Mouse (Mus musculus) urinary bladder, postnatal 25 days (tissue): ENCODE results near the gene Traf1.

Experiments used
- DNase-seq: peaks from one replicate; pipeline ENCODE4 v3.0.0; 2022; ENCODE audit warnings: low spot score

Traf1 gene

DNA sequence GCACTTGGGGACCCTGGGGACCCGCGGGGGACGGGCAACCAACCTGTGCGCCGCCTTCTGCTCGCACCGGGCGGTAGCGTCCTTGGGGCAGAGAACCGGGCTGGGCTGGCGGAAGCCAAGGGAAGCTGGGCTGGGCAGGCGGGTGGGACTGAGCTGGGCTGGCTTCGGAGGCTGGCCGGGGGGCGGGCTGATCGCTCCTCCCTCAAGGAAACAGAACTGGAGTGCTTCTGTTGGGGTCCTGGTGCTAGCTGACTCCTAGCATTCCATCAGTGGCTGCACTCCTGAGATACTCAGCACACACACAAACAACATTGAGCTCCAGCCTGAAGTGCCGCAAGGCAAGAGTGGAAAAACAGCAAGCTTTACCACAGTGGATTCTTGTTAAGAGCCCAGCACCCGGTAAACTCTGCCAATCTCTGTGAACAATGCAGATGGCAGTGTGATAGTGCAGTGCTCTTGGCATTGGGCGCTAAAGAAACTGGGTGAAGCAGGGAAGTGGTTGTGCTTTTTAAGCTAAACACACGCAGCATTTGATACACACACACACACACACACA lies at the start of gene Traf1:
Gene Traf1 (minus strand): TSS at position 292 of the 556 bp plus-strand sequence.
- DNase-seq = peak; percentile 34

DNA sequence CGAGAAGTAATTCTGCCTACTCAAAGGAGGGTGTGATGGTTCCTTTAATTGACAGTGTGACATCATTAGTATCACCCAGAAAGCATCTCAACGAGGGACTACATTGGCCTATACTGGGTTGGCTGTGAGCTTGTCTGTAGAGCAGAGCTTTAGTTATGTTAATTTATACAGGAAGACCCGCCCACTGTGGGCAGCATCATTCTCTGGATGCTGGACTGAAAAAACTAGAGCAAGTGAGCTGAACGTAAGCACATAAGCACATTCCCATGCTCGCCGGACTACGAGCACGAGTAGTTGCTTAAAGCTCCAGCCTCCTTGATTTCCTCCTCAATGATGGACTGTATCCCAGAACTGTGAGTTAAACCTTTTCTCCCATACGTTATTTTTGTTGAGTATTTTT lies 37.4 kb upstream of the Traf1 start:
- no peak for DNase-seq

DNA sequence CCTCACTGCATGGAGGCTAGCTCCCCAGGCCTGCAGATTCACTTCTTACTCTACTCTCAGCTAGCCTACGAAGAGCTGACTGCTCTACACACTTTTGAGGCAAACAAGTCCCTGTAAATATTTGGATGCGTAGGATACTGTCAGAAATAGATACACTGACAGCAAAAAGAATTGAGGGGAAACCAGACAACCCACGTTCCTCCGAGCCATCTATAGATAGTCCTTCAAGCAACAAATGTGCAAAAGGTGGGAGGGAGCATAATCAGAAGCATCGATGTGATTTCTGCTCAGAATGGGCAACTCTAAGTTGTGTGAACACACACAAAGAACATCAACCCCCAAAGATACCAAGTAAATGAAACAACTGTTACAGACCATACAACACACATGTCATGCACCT lies 34.9 kb upstream of the Traf1 start:
- no peak for DNase-seq

DNA sequence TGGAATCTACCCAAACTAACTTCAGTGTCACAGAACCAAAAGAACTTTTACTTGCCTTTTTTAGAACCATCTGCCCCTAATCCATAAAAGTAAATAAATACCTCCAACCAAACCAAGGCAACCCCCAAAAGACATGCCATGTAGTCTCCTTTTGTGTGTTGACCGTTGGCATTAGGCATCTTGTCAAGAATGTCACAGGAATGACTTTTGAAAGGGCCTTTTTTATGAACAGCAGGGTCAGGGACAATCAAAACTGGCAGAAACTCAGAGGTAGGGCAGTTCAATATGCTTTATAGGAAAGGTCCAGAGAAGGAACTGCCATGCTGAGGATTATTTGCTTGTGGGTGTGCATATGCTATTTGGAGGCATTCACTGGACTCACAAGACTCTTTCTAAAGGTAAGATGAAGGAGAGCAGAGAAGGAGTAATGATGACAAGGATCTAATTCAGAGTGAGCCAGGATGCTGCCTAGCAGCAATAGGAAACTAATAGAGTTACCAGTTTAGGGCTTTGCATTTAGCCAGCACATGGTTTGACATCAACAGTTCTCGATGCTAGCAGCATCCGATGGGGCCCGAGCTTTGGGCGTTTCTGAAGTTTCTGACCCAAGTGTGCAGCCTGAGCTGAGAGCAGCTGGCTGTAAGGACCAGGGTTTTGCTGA lies 32.3 kb upstream of the Traf1 start:
- no peak for DNase-seq

DNA sequence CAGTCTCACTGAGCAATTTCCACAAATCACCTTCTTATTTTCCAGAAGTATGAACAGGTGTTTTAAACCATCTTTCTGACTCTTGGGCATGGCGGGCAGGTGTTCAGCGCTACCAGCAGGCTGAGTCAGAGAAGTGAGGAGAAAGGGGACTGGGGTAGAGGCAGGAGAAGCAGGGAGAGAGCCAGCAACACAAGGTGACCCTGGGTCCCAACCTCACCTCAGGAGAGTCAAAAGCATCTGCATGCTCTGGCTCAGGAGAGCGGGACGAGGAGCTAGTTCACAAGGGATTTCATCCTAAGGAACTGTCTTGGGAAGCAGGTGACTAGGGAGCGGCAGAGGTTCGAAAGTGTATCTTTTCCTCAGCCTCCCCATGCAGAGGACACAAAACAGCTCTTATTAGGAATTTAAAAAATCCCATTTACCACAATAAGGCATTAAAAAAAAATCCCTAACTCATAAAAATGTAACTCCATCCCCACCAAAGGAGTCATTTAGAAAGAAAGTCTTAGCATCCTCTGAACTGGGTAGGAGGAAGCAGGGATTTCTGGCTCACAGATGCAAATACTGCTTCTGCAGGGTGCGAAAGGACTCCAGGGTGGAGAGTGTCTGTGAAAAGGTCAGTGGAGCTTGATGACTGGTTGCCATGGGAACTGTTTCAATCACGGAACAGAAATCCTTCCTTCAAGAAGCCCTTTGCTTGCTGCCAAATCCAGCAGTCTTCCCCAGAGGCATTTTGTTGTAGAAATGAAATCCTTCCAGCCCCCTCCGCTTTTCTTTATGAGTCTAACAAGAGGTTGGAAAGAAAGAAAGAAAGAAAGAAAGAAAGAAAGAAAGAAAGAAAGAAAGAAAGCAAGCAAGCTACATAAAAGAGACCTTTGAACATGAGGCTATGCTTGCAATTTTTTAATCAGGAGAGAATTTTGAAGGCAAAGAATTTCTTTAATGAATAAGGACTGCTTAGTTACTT lies 31.4 kb upstream of the Traf1 start:
- no peak for DNase-seq

DNA sequence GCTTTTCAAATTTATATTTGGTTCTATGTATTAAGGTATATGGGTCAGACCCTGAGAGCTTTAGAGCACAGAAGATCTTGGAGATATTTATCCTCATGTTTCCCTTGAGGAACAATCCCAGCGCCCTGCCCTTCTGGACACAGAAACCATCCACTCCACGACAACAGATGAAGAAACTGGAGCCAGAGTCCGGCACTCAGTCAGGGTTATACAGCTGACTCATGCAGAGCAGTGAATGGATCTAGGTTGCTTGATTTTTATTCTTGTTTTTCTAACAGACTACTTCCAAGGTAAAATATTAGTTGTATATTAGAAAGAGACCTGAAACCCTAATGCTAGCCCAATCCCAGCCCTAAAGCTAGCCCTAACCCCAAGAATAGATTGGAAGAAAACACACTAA lies 30.4 kb upstream of the Traf1 start:
- no peak for DNase-seq

DNA sequence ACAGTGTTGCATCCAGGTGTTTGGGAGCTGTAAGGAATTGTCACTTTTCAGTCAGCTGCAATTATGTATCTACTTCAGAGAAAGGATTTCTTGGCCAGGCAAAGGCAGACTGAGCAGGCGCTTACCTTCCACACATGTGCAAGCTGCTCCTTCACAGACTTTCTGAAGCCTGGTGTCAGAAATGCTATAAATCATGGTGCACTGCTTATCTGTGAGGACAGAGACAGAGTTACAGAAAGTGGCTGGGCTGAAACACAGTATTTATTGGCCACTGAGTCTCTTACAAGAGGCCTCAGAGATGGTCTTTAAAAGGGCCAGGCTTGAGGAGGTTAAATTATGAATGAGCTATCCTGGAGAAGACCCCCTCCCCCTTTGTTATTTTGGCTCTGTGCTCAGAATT lies 28.2 kb upstream of the Traf1 start:
- no peak for DNase-seq

DNA sequence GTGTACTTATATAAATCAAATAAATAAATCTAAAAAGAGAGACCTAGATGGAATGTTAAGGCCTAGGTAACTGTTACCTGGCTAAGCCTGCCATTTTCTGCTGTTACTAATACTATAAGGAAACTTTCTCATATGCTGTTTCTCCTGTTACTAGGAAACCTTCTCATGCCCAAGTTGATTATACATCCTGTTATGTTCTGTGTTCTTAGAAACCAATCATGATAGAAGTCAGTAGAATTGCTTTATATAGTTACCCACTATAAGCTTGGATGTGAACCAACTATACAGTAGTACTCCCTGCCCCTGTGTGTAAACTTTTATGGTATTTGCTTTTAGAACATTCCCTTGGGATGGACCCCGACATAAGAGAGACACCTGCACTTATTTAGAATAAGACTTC lies 26.0 kb upstream of the Traf1 start:
- no peak for DNase-seq

DNA sequence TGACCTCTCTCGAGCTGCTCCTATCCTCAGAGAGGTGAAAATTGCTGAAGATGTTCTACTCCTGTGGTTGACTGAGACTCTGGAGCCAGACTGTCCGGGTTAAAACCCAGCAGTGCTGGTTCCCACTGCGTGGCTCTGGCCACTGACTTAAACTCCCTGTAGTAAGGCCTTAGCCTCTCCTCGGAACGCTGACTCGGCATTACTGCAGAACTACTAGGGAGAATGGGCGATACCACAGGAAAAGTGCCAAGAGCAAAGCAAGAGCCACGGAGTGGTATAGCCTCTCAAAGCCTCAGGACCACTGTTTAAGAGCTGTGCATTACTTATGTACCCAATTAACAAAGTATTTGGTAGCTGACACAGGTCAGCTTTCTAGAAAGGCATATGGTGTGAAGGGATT lies 23.3 kb upstream of the Traf1 start:
- no peak for DNase-seq

DNA sequence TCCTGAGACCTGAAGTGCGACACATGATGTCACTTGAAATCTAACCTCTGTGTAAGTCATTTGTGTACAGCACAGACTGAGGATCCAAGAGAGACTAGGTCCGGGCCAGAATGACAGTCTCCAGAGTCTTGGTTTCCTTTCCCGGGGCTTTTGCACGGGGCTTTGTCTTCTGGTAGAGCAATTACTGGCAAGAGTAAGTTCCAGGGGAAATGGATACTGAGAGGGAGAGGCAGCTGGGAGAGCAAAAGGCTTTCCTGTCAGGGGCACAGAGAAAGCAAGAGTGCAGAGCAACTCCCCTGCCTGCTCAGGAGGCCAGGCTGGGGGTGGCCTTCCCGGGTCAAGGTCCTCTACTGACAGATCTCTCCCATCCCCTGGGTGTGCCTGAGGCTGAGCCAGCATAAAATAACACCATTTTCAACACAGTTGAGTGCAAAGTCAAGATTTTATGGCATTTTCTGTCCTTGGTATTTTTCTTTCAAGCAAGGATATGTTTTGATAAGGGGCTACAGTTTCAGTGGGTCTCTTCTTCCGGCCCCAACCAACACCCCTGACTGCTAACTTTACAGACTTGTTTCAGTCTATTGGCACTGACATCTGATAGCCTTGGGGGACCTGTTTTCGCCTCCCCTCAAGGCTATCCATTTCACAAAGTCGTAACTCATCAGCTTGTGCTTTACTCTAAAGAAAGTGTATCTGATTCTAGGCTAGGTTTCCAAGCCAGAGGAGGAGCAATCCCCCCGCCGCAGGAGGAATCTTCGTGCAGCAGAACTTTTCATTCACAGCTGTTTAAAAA lies 21.5 kb upstream of the Traf1 start:
- no peak for DNase-seq

DNA sequence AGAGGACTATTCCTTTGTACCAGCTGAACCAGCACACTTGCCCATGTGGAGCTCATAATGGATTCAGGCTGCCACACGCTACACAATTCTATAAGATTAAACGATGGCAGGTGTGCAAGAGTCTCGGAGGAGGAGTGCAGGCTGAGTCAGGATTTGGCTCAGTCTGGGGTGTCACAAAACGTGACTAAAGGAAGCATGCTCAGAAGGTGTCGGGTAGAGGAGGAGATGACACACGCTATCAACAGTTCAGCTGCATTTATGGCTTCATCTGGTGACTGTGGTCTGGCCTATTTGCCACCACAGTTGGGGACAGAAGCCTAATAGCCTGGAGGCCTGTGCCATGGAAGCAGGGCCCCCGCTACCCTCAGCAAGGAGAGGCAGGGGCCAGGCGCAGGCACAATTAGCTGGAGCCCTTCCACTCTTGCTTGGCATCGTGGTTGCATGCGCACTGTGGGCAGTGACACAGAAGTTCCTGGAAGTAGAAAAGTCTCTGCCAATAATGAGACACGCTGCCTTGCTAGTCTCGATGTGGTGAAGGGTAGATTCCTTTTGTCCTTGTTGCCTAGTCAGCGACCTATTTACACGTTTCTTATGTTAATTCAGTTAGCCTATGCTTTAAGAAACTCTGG lies 20.6 kb upstream of the Traf1 start:
- no peak for DNase-seq

DNA sequence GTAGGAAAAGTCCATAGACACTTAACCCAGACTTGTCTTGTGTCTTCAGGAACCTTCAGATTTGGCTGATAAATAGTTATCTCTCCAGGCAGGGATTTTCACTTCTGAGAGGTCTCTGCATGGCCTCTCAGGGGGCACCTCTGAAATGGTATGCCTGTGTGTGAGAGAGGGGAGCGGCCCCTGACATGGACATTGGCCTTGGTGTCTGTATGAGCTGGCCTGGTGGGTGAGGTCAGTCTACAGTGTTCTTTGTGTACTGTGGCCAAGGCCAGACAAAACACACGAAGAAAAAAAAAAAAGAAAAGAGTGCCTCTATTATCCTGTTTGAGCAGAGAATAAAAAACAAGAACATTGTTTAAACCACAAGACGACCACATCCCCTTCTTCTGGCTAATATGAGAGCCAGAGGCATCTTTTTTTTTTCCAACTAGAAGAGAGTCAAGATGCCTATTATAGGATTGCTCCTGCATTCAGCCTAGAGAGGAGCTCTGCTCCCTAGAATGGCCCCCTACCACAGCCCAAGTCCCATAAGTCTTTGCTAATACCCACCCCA lies 18.0 kb upstream of the Traf1 start:
- DNase-seq = no peak

DNA sequence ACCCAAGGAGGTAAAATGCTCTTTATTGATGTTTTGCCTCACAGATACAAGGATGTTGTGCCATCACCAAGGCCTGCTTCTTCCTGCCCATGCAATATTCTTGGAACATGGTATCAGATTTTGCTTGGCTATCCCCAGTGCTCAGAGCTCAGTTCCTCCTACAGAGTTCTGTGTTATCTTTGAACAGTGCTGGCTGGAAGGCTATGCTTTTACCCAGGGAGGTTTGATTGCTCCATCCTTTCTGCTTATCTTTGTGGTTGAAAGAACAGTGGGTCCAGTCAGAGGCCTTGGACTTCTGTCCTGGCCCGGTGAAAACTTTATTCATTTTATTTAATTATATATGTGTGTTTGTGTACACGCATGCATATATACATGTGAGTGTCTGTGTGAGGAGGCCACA lies 16.7 kb upstream of the Traf1 start:
- no peak for DNase-seq

DNA sequence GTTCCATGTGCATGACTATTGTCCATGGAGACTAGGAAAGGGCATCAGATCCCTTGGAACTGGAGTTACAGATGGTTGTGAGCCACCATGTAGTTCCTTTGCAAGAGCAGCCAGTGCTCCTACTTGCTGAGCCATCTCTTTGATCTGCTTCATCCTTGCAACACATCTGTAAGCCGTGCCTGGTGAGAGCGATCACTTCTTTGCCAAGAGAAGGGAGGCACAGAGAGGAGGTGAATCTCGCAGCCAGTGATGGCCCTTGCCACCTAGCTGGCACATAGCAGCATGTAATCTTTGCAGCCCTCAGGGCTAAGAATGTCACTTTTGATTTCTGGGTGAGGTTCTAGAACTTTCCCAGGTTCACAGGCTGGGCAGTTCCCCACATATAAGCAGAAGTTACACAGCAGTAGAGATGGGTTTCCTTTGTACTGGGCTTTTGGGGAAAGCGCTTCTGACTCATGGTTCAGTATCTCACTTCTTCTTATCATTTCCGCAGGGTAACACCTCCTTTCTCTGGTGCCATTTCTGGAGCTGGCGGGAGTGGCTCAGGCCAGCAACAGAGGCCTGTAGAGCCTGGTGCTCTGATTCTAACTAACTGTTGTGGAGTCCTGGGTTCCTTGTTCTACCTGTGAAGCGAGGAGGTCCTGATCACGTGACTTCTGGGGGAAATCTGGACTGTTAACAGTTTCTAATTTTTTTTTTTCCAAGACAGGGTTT lies 15.5 kb upstream of the Traf1 start:
- DNase-seq = no peak

DNA sequence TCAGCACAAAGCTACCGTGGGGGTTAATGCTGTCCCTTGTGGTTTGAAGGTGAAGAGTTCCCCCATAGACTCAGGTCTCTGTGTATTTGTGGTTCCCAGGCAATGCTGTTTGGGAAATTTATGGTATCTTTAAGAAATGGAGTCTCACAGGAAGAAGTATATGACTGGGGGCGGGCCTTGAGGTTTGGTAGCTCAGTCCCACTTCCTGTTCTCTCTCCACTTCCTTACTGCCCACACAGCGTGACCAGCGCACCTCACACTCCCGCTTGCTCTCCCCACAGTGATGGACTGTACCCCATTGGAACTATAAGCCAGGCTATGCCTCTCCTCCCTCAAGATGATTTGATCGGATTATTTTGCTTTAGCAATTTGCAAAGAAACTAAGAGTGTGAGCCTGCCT lies 14.9 kb upstream of the Traf1 start:
- no peak for DNase-seq

DNA sequence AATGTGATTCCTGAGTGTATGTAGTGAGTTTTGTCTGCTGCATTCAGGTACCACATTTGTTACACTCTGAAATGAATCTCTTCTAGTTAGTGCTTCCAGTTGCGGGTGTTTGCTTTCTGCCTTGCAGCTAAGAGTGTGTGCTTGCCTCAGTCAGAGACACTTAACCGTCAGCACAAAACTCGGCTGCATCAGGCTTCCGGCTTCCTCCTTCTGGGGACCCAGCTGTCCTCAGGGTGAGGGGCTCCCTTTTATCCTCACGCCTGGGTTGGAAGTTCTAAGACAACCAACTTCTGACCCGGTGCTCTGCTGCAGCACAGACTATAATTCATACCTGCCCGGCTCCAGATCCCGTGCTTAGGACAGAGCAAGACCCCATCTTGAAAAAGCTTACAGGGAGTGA lies 11.5 kb upstream of the Traf1 start:
- DNase-seq = no peak

DNA sequence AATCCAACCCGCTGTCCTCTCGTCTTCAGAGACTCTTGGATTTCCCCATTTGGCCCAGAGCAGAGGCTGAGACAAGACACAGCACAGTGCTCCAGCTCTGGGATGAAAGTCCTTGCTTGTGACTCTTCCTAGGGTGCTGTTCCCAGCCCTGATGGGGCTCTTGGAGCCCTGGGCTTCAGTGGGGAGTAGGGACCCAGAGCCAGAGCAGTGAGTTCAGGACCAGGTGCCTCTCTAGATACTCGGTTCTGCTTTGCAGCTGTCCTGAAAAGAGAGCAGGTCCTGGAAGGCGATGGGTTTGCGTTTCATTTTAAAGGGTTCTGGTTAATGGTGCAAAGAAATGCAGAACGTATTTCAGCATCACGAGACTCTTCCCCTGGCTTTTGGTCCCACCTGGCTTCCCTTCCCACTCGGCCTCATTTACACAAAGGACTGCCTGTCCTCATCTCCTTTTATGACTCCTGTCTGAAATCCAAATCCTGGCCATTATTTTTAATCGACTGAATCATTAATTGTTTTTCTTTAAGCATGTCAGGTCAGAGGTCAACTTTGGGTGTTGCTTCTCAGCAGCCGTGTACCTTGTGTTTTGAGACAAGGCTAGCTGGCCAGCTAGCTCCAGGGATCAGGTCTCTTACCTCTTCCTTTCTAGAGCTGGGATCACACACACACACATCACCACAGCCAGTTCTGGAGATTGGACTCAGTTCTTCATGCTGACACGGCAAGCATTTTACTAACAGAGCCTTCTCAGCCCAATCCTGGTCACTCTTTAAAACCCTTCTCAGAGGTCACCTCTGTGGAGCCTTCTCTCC lies 9.7 kb upstream of the Traf1 start:
- DNase-seq = no peak

DNA sequence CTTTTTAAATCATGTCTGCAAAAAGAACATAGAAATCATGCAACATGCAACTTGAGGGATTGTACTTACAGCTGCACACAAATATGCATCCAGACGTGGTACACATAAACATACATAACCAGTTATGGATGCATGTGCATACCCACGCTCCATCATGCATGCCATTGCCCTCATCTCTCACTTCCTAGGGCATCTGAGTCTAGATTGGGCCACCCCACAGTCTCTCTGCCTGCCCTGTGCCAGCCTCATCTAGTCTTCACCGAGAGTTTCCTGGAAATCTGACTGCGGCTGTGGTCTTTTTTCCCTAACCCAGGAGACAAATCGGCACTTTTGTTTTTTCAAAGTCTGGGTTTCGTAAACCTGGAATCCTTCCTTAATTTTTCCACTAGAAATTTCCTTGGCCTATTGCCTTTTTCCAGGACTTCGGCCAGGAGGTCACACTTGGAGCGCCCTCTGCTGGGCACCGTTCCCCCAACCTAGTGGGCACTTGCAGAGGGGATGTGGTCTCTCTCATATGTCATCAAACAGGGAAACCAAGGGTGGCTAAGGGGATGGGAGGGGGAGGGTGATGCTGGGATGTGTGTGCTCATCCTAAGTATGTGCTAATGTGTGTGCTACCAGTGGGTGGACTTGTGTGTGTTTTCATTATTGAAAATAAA lies 8.6 kb upstream of the Traf1 start:
- peak; percentile 80 for DNase-seq

DNA sequence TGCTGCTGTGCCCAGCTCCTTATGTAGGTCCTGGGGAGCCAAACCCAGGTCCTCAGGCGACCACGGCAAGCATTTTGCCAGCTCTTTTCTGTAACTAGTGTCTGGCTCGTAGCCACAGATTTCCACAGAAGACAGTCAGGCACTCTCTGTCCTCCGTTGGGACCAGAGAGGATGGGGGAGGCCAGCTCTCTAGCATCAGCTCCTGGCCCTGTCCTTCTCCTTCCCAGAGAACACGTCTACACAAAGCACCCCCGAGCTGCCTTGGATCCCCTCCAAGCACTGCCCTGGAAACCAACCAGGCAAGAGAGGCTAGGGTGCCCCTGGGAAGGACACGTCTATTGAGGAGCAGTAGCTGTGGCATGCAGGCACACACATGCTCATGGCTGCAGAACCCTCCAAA lies 7.6 kb upstream of the Traf1 start:
- no peak for DNase-seq
